Mouse (Mus musculus): Measurements from ENCODE around the gene Gm4177.
"Not testable (repeated sequence)": the region's sequence is repeated elsewhere in the genome, so short reads cannot be mapped to it uniquely, and the experiment has no call there.

DNA sequence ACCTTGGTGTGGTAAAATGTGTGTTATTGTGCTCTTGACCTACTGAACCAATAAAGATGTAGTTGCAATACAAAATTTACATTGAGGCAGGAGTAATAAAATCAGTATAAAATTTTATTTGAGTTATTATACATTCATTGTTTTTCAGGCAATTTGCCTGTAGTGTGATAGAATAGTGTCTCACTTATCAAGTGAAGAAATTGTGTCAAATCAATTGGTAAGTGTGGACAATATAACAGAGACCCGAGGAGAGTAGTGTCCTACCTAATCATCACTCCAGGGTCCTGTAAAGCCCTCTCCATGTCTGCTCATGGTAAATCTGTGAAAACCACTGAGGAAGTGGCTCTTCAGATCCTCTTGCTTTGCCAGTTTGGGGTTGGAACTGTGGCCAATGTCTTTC lies 35.5 kb upstream of the Gm4177 start, which contains the start of gene Vmn1r135:
- TF ChIP-seq POLR2A (IDR thresholded peaks at IDR 0.05; ENCODE audit: borderline replicate concordance, low read depth, low read length); CTCF (IDR thresholded peaks at IDR 0.05; ENCODE audit: low read depth, low read length): not testable (repeated sequence)

Data from bone marrow macrophage, adult 2 months (primary cell).